9 mouse cellular contexts compared by ENCODE assay signal in genomic region chr13:110747223-110747868, GRCm38 (mm10).
A peak's percentile ranks its signal among the peaks of the same experiment; 100 is the strongest.
DNase-seq lines count a peak whose midpoint lies in the region; ATAC-seq and TF ChIP-seq lines count a peak whose summit lies in the region.
"Had no signal": no experiment of that assay in that cellular context is flagged by ENCODE, and none has a peak within 500 bp of the region (broad histone marks: within the 10 kb centered on the region; RNA-seq: fewer than 3 reads in every experiment).

No protein-coding gene starts in this region.

- H3K4me3 ChIP-seq in bone marrow macrophage, adult 2 months (ENCODE audit: insufficient read depth, low read length) = no peak overlapping the region
- H3K4me3 ChIP-seq in liver, postnatal 0 days (ENCODE audit: low read depth, low read length) = no peak overlapping the region

- WGBS in liver, postnatal 0 days (ENCODE audit: insufficient replicate concordance) = 30% methylated on average over 6 of the region's 6 CpGs

- peaks cover 14% of the 10 kb centered on the region for H3K4me1 ChIP-seq in bone marrow macrophage, adult 2 months (ENCODE audit: control insufficient read depth, insufficient read depth, low read length)
- no peaks in the 10 kb centered on the region for H3K4me1 ChIP-seq in liver, postnatal 0 days (ENCODE audit: insufficient read depth)

- no peaks in the 10 kb centered on the region for H3K27me3 ChIP-seq in liver, postnatal 0 days (ENCODE audit: insufficient read depth, low read length)

- TF ChIP-seq CTCF in bone marrow macrophage, adult 2 months (IDR thresholded peaks at IDR 0.05; ENCODE audit: low read depth, low read length) = no peak
- TF ChIP-seq CTCF in liver, postnatal 0 days (IDR thresholded peaks at IDR 0.05; ENCODE audit: low read depth) = no peak

- TF ChIP-seq POLR2A in bone marrow macrophage, adult 2 months (IDR thresholded peaks at IDR 0.05; ENCODE audit: borderline replicate concordance, low read depth, low read length) = no peak

- H3K4me2 ChIP-seq in liver, postnatal 0 days (ENCODE audit: low read depth, low read length) = no peak overlapping the region

- H3K27ac ChIP-seq in bone marrow macrophage, adult 2 months (ENCODE audit: insufficient read depth, low read depth, low read length) = peak overlapping the region; percentile 74
- 0 out of 2 replicates have a peak overlapping the region, but pooled peaks have one; percentile 3 for H3K27ac ChIP-seq in liver, postnatal 0 days (ENCODE audit: low read depth)

- H3K9me3 ChIP-seq in liver, postnatal 0 days (ENCODE audit: low read length) = no peaks in the 10 kb centered on the region

- H3K9ac ChIP-seq in liver, postnatal 0 days (replicated peaks) = no peak overlapping the region

- no peak for ATAC-seq in CD4-positive, CD25-positive, alpha-beta regulatory T cell, adult 4 months
- ATAC-seq in liver, postnatal 0 days = no peak

- DNase-seq in CD4-positive, CD25-positive, alpha-beta regulatory T cell, adult 2 months (ENCODE audit: low read depth, low spot score) = peak; percentile 3
- peak; percentile 41 to 43 for DNase-seq in heart, postnatal 14 days
- DNase-seq in liver, postnatal 0 days = peak; percentile 13
- no peak for DNase-seq in adrenal gland, adult 18-20 months (ENCODE audit: low spot score in 2 of 2)
- no peak for DNase-seq in cerebellum, adult 11 months
- no peak for DNase-seq in c-Kit-positive CD71-positive TER-119-positive erythroid progenitor cells, embryonic 14.5 days (ENCODE audit: low spot score)
- DNase-seq: embryo, embryonic 11 days had no signal

- H3K36me3 ChIP-seq in liver, postnatal 0 days (replicated peaks; ENCODE audit: insufficient read depth, low read length) = no peaks in the 10 kb centered on the region

- TF ChIP-seq EP300 in liver, postnatal 0 days (IDR thresholded peaks at IDR 0.05; ENCODE audit: low read depth) = peak; percentile 17; the same call in 1 of the 2 replicates

- intact Hi-C loops in heart, postnatal 14 days (cut with DNase I) = loop anchor here (5.0 kb wide), 4 partner anchors 145 to 350 kb away; partner anchors contain the start of gene Plk2

Comparison
In these comparisons a context has a peak if more than half of its experiments do, and no peak if none do; other contexts are left out.
1. DNase-seq: peak in CD4-positive, CD25-positive, alpha-beta regulatory T cell, adult 2 months (single experiment), heart, postnatal 14 days (2 of 2) and liver, postnatal 0 days (single experiment); none in adrenal gland, adult 18-20 months (0 of 2), cerebellum, adult 11 months (single experiment) and c-Kit-positive CD71-positive TER-119-positive erythroid progenitor cells, embryonic 14.5 days (single experiment).